Mouse (Mus musculus) mammary gland, adult 2 months (tissue): ENCODE results near the gene Slc16a13. TPM values are rescaled to one million over a fixed set of nuclear protein-coding genes. Genes with fewer than 3 reads are reported as not detected.

ENCODE experiments used
- polyA plus RNA-seq: library from polyadenylated mRNA; depleted of rRNA; stranded (reverse); fragments of >200 nt; gene quantifications from 2 replicates; pipeline ENCODE4 v1.2.3, GENCODE M21; 2012; ENCODE audit warnings: low replicate concordance; rRNA removed

Slc16a13 gene
- polyA plus RNA-seq: 4.6 and 5.2 TPM in 2 replicates

DNA sequence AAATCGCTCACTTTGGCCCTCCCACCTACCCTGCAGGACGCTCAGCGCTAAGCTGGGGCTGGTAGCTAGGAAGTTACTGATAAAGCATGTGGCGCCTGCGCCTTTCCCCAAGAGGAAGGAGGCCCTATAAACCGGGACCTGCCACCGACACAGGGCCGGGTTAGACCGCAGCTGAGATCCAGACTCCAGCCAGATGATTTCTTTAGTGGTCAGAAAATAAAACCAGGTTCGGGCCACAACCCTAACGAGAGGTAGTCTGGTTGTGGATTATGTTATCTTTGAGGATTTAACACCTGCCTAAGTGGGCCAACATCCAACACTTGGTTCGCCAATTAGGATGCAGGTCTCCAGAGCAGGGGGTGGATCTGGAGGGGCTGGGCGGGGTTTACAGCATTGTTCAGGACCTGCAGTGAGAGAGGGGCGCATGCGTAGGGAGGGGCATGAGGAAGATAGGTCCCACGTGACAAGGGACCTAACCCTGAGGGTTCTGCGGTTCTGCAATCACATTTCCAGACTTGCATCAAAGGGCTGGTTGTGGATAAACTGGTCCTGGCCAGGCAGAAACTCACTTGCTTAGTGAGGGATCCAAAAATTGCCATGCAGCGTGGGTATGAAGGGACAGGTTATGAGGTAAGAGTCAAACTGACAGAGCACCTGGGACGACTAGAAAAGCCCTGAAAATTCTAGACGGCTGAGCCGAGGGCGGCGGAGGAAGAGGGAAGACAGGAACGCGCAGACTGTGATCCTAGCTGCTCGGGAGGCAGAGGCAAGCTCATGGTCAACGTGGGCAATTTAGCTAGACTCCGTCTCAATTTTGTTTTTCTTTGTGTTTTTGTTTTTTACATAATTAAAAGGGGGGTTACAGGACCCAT lies at the start of gene Slc16a13:
TSS of gene Slc16a13 (minus strand) at position 334 of the 872 bp plus-strand sequence.

DNA sequence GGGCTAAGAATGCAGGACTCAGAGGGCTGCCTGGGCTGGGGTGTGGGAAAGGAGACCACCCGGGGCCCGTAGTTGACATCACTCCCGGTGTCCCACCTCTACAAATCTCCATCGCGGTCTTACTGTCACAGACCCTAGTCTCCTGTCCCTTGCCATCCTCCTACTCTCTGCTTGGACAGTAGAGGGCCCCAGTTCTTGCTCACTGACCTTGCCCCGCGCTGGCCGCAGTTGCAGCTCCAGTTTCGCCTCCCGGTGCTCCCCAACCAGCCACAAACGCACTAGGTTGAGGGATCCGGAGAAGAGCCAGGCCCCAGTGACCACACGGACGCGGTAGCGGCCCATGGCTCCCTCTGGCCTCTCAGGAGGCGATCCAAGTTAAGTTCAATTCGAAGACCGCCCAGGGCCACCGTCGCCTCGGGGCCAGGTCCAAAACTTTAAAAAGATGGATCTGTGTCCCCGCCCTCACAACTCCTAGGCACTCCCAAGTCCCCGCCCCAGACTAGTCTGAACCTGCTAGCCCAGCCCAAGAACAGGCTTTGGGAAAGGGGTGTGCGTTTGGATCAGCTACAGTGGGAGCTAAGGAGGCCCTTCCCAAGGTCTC lies 34.2 kb upstream of the Slc16a13 start, which contains the start of gene Alox12:
TSS of gene Alox12 (minus strand) at position 423 of the 601 bp plus-strand sequence.

DNA sequence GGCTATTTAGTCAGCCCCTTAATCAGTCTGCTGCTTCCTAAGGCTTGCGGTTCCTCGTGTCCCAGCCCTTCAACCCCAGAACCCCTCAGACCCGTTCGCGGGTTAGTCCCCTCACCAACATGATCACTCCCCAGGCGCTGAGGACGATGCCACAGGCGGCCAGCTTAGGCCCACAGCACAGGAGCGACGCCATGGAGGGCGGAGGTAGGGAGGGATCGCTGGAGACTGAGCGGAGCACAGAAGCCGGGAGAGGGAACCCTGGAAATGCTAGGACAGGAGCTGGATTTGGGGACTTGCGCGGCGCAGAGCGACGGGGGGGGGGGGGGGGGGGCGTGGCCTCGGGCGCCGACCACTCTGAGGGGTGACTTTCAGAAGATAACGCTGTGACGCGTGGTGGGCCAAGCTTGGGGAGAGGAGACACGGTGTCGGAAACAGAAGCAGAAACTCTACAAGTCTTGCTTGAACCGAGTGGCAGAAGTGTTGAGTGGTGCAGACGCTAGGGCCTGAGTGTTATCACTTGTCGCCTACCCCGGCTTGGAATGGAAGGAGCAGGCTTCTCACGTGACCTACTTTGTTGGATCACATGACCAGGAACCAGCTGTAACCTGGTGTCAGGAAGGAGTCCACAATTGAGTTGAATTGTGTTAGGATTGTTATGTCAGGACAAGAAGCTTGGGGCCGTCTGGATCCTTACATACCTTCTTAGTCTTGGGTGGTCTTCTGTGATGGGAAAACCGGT lies 18.8 kb upstream of the Slc16a13 start, which contains the start of the genes Gm21988 and Rnasek:
TSS of gene Gm21988 (minus strand) at position 290 of the 739 bp plus-strand sequence.
TSS of gene Rnasek (minus strand) at position 302 of the 739 bp plus-strand sequence.

DNA sequence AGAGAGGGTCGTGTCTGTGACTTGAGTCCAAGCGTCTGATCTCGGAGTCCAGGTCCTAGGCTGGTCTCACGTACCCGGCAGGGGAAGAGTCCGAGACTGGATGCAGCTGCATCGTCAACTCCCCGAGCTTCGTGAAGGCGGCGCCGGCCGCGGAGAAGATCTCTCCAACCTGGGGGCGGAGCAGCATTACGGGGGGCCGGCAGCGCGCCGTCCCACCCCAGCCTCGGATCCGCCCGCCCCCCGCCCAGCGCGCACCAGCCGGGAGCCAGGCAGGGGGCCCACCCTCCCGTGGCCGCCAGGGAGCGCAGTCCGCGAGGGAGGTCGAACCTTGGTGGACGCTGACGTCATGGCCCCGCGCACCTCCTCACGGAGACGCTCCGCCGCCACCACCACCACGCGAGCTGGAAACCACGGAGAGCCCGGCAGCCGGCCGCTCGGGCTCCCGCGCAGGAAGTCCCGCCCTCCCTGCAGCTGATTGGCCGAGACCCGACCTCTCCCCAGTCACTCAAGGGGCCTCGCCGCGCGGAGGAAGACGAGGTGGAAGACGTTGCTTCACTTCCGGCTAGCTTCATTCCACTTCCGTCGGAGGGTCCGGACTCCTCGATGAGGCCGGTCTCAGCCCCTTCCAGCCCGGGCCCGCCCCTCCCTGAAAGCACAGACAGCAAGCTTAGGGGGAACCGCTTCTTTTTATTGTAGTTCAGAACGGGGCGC lies 16.7 kb upstream of the Slc16a13 start, which contains the start of gene 0610010K14Rik:
TSS of gene 0610010K14Rik (minus strand) at position 458 of the 711 bp plus-strand sequence.

DNA sequence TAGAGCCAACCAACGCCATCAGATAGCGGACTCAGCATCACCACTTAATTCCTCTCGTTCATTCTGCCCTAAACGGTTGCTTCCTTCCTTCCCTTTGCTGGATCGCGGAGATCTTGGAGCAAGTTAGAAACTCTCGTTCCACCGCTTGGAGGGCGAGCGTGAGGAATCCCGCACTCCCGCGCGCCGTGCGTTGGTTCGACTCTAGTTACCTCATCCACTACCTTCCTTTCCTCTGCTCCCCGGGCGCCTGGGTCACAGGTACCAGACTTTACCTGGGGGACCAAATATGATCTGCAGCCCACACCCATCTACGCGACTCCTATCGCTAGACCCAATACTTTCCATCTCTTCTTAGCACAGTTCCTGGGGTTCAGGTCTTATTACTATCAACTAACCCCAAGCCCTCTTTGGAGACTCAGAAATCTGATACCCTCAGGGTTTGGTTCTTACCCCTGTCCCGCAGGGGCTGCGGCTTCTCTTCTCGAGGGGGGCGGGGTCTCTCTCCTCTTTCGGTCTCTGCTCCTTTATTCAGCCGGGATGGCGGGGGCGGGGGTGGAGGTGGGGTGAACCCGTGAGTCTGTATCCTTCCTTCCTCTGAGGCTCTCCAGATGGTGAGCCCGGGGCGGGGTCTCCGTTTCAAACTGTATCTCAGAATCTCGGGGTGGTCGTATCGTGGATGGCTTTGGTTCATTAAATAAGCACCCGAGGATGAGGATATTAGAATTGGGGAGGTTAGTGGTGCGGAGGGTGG lies 8.6 kb upstream of the Slc16a13 start, which contains the start of gene Bcl6b:
TSS of gene Bcl6b (minus strand) at position 539 of the 751 bp plus-strand sequence.

DNA sequence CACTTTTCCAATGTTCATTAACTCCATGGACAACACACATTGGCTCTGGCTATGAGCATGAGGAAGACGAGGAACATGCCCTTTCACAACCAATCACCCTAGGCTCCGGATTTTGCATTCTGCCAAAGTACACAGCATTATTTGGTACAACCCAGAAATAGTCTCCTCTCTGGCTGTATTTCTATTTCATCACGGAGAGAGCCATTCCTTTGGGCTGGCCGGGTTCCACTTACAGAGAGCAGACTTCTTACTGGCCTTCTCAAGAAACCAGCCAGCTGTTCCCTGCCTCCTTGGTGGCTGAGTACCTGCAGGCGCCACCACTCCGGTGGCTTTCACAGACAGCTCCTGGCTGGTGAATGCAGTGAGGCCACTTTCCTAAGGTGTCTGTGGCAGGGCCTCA lies 8.4 kb downstream of the Slc16a13 start, which contains the start of gene Slc16a11:
TSS of gene Slc16a11 (plus strand) at position 330 of the 400 bp plus-strand sequence.

Other genes starting within 250 kb of the Slc16a13 start
- 110 and 163 TPM in 2 replicates for gene Ctdnep1, start 239.9 kb downstream of the Slc16a13 start, polyA plus RNA-seq
- 55.0 and 105 TPM in 2 replicates for gene Elp5, start 238.5 kb downstream of the Slc16a13 start, polyA plus RNA-seq
- gene Gabarap, start 229.9 kb downstream of the Slc16a13 start, polyA plus RNA-seq: 358 and 921 TPM in 2 replicates
- 21.3 and 23.1 TPM in 2 replicates for gene Phf23, start 225.3 kb downstream of the Slc16a13 start, polyA plus RNA-seq
- 15.5 and 26.3 TPM in 2 replicates for gene Dvl2, start 220.5 kb downstream of the Slc16a13 start, polyA plus RNA-seq
- 171 and 264 TPM in 2 replicates for gene Acadvl, start 205.7 kb downstream of the Slc16a13 start, polyA plus RNA-seq
- 22.3 and 22.8 TPM in 2 replicates for gene Dlg4, start 204.1 kb downstream of the Slc16a13 start, polyA plus RNA-seq
- gene Asgr1, start 167.0 kb downstream of the Slc16a13 start, polyA plus RNA-seq: 2.4 TPM in 1 of 2 replicates, not detected in the other
- gene Asgr2, start 128.4 kb downstream of the Slc16a13 start, polyA plus RNA-seq: 3.7 and 5.9 TPM in 2 replicates
- 23.2 and 54.4 TPM in 2 replicates for gene Mgl2, start 90.7 kb downstream of the Slc16a13 start, polyA plus RNA-seq
- 41.2 and 77.8 TPM in 2 replicates for gene Clec10a, start 64.9 kb downstream of the Slc16a13 start, polyA plus RNA-seq
- 4.8 and 9.0 TPM in 2 replicates for gene Slc16a11, start 8.3 kb downstream of the Slc16a13 start, polyA plus RNA-seq
- gene Bcl6b, start 8.7 kb upstream of the Slc16a13 start, polyA plus RNA-seq: 11.9 TPM in 2 replicates
- 64.0 and 79.8 TPM in 2 replicates for gene 0610010K14Rik, start 16.9 kb upstream of the Slc16a13 start, polyA plus RNA-seq
- 7.3 and 8.3 TPM in 2 replicates for gene Gm21988, start 18.8 kb upstream of the Slc16a13 start, polyA plus RNA-seq
- gene Rnasek, start 18.8 kb upstream of the Slc16a13 start, polyA plus RNA-seq: 228 and 250 TPM in 2 replicates
- 2.9 and 5.0 TPM in 2 replicates for gene Alox12, start 34.3 kb upstream of the Slc16a13 start, polyA plus RNA-seq
- 1.1 and 5.8 TPM in 2 replicates for gene Alox12e, start 101.6 kb upstream of the Slc16a13 start, polyA plus RNA-seq
- gene Alox15, start 131.0 kb upstream of the Slc16a13 start, polyA plus RNA-seq: 7.3 TPM in 2 replicates
- 20.5 and 21.3 TPM in 2 replicates for gene Pelp1, start 189.0 kb upstream of the Slc16a13 start, polyA plus RNA-seq
- gene Arrb2, start 211.6 kb upstream of the Slc16a13 start, polyA plus RNA-seq: 101 and 115 TPM in 2 replicates
- gene Med11, start 230.9 kb upstream of the Slc16a13 start, polyA plus RNA-seq: 18.4 and 20.8 TPM in 2 replicates
- gene Zmynd15, start 238.4 kb upstream of the Slc16a13 start, polyA plus RNA-seq: 15.4 and 27.1 TPM in 2 replicates
- 55.8 and 86.0 TPM in 2 replicates for gene Cxcl16, start 238.9 kb upstream of the Slc16a13 start, polyA plus RNA-seq